Mouse (Mus musculus): ENCODE data around the gene Iqcc. TPM values are rescaled to one million over a fixed set of nuclear protein-coding genes. Genes with fewer than 3 reads are reported as not detected.

Gene Iqcc
- polyA plus RNA-seq, 1 experiment from 2014 or later: 7.3 TPM

- no peak for ATAC-seq (ENCODE audit: insufficient read depth)
- peak overlapping the region; percentile 76 for H3K4me3 ChIP-seq (replicated peaks)
- H3K36me3 ChIP-seq (replicated peaks): peaks cover 50% of the 10 kb centered on the region
- 84% methylated on average over 15 of the region's 15 CpGs for WGBS (ENCODE audit: insufficient replicate concordance)
- no peaks in the 10 kb centered on the region for H3K27me3 ChIP-seq
- no peaks in the 10 kb centered on the region for H3K9me3 ChIP-seq (replicated peaks)
- H3K27ac ChIP-seq (replicated peaks): no peak overlapping the region
- peak overlapping the region; percentile 64; the same call in 1 of the 2 replicates for H3K9ac ChIP-seq
- peak overlapping the region; percentile 84 for H3K4me2 ChIP-seq
- H3K4me1 ChIP-seq (replicated peaks): peaks cover 44% of the 10 kb centered on the region
Observed at GRCm38 (mm10) chr4:129639221-129639620, 20.3 kb upstream of the Iqcc start.

GRCm38 (mm10) chr4:129633852-129634251, 15.0 kb upstream of the Iqcc start:
- Histone ChIP-seq H3K27ac (replicated peaks) (0 out of 2 replicates have a peak overlapping the region, but pooled peaks have one; percentile 10), H3K27me3 (no peaks in the 10 kb centered on the region), H3K9me3 (replicated peaks) (no peaks in the 10 kb centered on the region), H3K4me3 (replicated peaks) (no peak overlapping the region), H3K4me1 (replicated peaks) (peaks cover 35% of the 10 kb centered on the region), H3K4me2 (peak overlapping the region; percentile 25), H3K36me3 (replicated peaks) (peaks cover 98% of the 10 kb centered on the region), H3K9ac (no peak overlapping the region)
- 41% methylated on average over 6 of the region's 6 CpGs for WGBS (ENCODE audit: insufficient replicate concordance)
- peak; percentile 75 for ATAC-seq (ENCODE audit: insufficient read depth)

DNA sequence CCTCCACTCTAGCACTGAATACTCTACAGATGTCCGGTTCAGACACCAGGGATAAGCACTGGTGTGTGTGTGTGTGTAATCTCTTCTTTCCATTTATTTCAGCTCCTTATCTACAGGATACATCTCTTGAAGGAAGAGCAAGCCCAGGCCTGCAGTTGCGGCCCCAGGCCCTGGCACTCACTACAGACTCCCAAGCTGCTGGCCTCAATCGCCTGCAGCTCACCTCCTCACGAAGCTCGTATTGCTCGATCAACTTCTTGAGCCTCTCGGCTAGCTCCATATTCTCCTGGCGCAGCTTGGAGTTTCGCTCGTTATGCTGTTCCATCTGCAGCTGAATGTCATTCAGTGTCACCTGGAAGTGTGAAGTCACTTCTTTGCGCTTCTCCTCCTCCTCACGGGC, 13.0 kb upstream of the Iqcc start:
- H3K4me1 ChIP-seq (replicated peaks): peaks cover 25% of the 10 kb centered on the region
- H3K9me3 ChIP-seq (replicated peaks): no peaks in the 10 kb centered on the region
- no peak overlapping the region for H3K9ac ChIP-seq
- 86% methylated on average over 12 of the region's 12 CpGs for WGBS (ENCODE audit: insufficient replicate concordance)
- no peaks in the 10 kb centered on the region for H3K27me3 ChIP-seq
- no peak overlapping the region for H3K27ac ChIP-seq (replicated peaks)
- H3K4me2 ChIP-seq: no peak overlapping the region
- no peak overlapping the region for H3K4me3 ChIP-seq (replicated peaks)
- no peak for ATAC-seq (ENCODE audit: insufficient read depth)
- H3K36me3 ChIP-seq (replicated peaks): peaks cover 100% of the 10 kb centered on the region

- H3K9me3 ChIP-seq (replicated peaks): no peaks in the 10 kb centered on the region
- 87% methylated on average over 4 of the region's 4 CpGs for WGBS (ENCODE audit: insufficient replicate concordance)
- H3K9ac ChIP-seq: no peak overlapping the region
- peaks cover 33% of the 10 kb centered on the region for H3K4me1 ChIP-seq (replicated peaks)
- no peak overlapping the region for H3K4me2 ChIP-seq
- H3K36me3 ChIP-seq (replicated peaks): peaks cover 100% of the 10 kb centered on the region
- H3K27me3 ChIP-seq: no peaks in the 10 kb centered on the region
- no peak for ATAC-seq (ENCODE audit: insufficient read depth)
- H3K27ac ChIP-seq (replicated peaks): no peak overlapping the region
- no peak overlapping the region for H3K4me3 ChIP-seq (replicated peaks)
Observed at GRCm38 (mm10) chr4:129630944-129631343, 12.0 kb upstream of the Iqcc start.

- H3K27ac ChIP-seq (replicated peaks): no peak overlapping the region
- 75% methylated on average over 6 of the region's 6 CpGs for WGBS (ENCODE audit: insufficient replicate concordance)
Observed at GRCm38 (mm10) chr4:129626035-129626434, 7.1 kb upstream of the Iqcc start.

GRCm38 (mm10) chr4:129625496-129625895, 6.6 kb upstream of the Iqcc start:
- H3K4me2 ChIP-seq: peak overlapping the region; percentile 84
- WGBS (ENCODE audit: insufficient replicate concordance): 40% methylated on average over 4 of the region's 4 CpGs
- H3K9ac ChIP-seq: no peak overlapping the region
- ATAC-seq (ENCODE audit: insufficient read depth): no peak
- peaks cover 56% of the 10 kb centered on the region for H3K4me1 ChIP-seq (replicated peaks)
- peaks cover 48% of the 10 kb centered on the region for H3K36me3 ChIP-seq (replicated peaks)
- H3K4me3 ChIP-seq (replicated peaks): peak overlapping the region; percentile 66; the same call in 1 of the 2 replicates
- H3K9me3 ChIP-seq (replicated peaks): no peaks in the 10 kb centered on the region
- H3K27ac ChIP-seq (replicated peaks): peak overlapping the region; percentile 89
- H3K27me3 ChIP-seq: no peaks in the 10 kb centered on the region

More at GRCm38 (mm10) chr4:129626035-129626434, 7.1 kb upstream of the Iqcc start:
- Histone ChIP-seq H3K4me3 (replicated peaks) (no peak overlapping the region), H3K4me1 (replicated peaks) (peaks cover 51% of the 10 kb centered on the region), H3K9ac (no peak overlapping the region), H3K36me3 (replicated peaks) (peaks cover 54% of the 10 kb centered on the region), H3K27me3 (no peaks in the 10 kb centered on the region), H3K4me2 (no peak overlapping the region), H3K9me3 (replicated peaks) (no peaks in the 10 kb centered on the region)
- ATAC-seq (ENCODE audit: insufficient read depth): no peak

GRCm38 (mm10) chr4:129625029-129625370, 6.1 kb upstream of the Iqcc start:
- peak overlapping the region; percentile 89 for H3K27ac ChIP-seq (replicated peaks)
- peak overlapping the region; percentile 84 for H3K4me2 ChIP-seq
- under 1% methylated on average over 6 of the region's 6 CpGs for WGBS (ENCODE audit: insufficient replicate concordance)
- H3K9ac ChIP-seq: peak overlapping the region; percentile 50
- H3K4me1 ChIP-seq (replicated peaks): peaks cover 57% of the 10 kb centered on the region
- ATAC-seq (ENCODE audit: insufficient read depth): peak; percentile 5; the same call in 1 of the 2 replicates
- H3K27me3 ChIP-seq: no peaks in the 10 kb centered on the region
- H3K4me3 ChIP-seq (replicated peaks): peak overlapping the region; percentile 66
- H3K9me3 ChIP-seq (replicated peaks): no peaks in the 10 kb centered on the region
- peaks cover 43% of the 10 kb centered on the region for H3K36me3 ChIP-seq (replicated peaks)

DNA sequence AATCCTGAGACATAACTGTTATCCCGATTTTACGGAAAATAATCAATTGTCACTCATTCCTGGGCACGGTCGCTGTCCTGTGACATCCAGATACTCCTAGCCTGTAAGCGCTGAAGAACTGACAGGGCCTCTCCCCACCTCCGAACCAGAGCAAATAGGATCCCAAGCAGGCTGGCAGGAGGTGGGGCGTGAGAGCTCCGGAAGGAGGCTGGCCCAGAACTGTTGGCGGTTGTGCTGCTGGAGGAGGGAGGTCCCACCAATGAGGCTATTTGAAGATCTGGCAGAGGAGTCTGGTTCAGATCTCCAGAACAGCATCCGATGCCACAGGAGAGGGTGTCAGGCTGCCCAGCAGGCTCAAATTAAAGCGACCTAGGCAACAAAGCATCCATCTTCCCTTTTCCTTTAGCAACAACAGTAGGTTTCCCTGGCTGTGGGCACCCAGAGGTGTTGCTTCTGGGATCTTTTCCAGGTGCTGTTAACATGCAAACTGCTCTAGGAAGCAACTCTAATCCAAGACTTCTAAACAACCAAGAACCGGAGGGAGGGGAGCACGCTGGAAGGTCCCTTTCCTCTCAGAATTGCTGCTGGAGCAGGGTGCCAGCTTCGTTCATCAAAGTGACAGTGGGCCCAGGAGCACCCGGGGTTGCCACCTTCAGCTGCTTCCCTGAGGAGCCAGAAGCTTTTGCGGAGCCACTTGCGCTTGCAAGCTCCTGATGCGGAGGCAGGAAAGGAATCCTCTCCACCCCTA, 5.6 kb upstream of the Iqcc start:
- H3K4me3 ChIP-seq (replicated peaks): peak overlapping the region; percentile 66
- WGBS (ENCODE audit: insufficient replicate concordance): under 1% methylated on average over 18 of the region's 18 CpGs
- no peaks in the 10 kb centered on the region for H3K9me3 ChIP-seq (replicated peaks)
- H3K4me2 ChIP-seq: peak overlapping the region; percentile 84
- ATAC-seq (ENCODE audit: insufficient read depth): peak; percentile 92
- no peaks in the 10 kb centered on the region for H3K27me3 ChIP-seq
- H3K36me3 ChIP-seq (replicated peaks): peaks cover 38% of the 10 kb centered on the region
- peak overlapping the region; percentile 68 for H3K9ac ChIP-seq
- peak overlapping the region; percentile 89 for H3K27ac ChIP-seq (replicated peaks)
- peaks cover 57% of the 10 kb centered on the region for H3K4me1 ChIP-seq (replicated peaks)

GRCm38 (mm10) chr4:129623681-129624091, 4.8 kb upstream of the Iqcc start, which contains the start of gene Ccdc28b:
Gene Ccdc28b, minus strand, starts transcription at chr4:129623947.
- WGBS (ENCODE audit: insufficient replicate concordance): under 1% methylated on average over 10 of the region's 10 CpGs
- H3K36me3 ChIP-seq (replicated peaks): peaks cover 30% of the 10 kb centered on the region
- H3K27ac ChIP-seq (replicated peaks): peak within 1 kb of the TSS; percentile 89
- H3K9ac ChIP-seq: peak within 1 kb of the TSS; percentile 68
- H3K4me2 ChIP-seq: peak within 1 kb of the TSS; percentile 84
- peaks cover 64% of the 10 kb centered on the region for H3K4me1 ChIP-seq (replicated peaks)
- no peaks in the 10 kb centered on the region for H3K9me3 ChIP-seq (replicated peaks)
- peak; percentile 28; the same call in 1 of the 2 replicates for ATAC-seq (ENCODE audit: insufficient read depth)
- H3K4me3 ChIP-seq (replicated peaks): peak within 1 kb of the TSS; percentile 66
- no peaks in the 10 kb centered on the region for H3K27me3 ChIP-seq

GRCm38 (mm10) chr4:129622803-129623535, 4.1 kb upstream of the Iqcc start:
- no peak for ATAC-seq (ENCODE audit: insufficient read depth)
- H3K27ac ChIP-seq (replicated peaks): peak overlapping the region; percentile 89

GRCm38 (mm10) chr4:129622120-129622802, 3.4 kb upstream of the Iqcc start:
- Histone ChIP-seq H3K9ac (no peak overlapping the region), H3K4me1 (replicated peaks) (peaks cover 76% of the 10 kb centered on the region), H3K27me3 (no peaks in the 10 kb centered on the region), H3K9me3 (replicated peaks) (no peaks in the 10 kb centered on the region), H3K27ac (replicated peaks) (no peak overlapping the region), H3K4me3 (replicated peaks) (no peak overlapping the region), H3K4me2 (peak overlapping the region; percentile 84), H3K36me3 (replicated peaks) (peaks cover 16% of the 10 kb centered on the region)
- no peak for ATAC-seq (ENCODE audit: insufficient read depth)
- 74% methylated on average over 11 of the region's 11 CpGs for WGBS (ENCODE audit: insufficient replicate concordance)

More at GRCm38 (mm10) chr4:129622803-129623535, 4.1 kb upstream of the Iqcc start:
- 25% methylated on average over 8 of the region's 8 CpGs for WGBS (ENCODE audit: insufficient replicate concordance)
- Histone ChIP-seq H3K4me2 (peak overlapping the region; percentile 84), H3K9ac (peak overlapping the region; percentile 68), H3K4me3 (replicated peaks) (peak overlapping the region; percentile 66), H3K27me3 (no peaks in the 10 kb centered on the region), H3K36me3 (replicated peaks) (peaks cover 23% of the 10 kb centered on the region), H3K9me3 (replicated peaks) (no peaks in the 10 kb centered on the region), H3K4me1 (replicated peaks) (peaks cover 71% of the 10 kb centered on the region)
